Mouse (Mus musculus) erythroblast, embryonic 14.5 days (primary cell): ENCODE data around the gene Sap30l.

Experiments
- GATA1 ChIP-seq: IDR thresholded peaks from 2 replicates; pipeline ENCODE4 v1.6.1; 2012; ENCODE audit warnings: low read length, inconsistent platforms, mixed read lengths
- TAL1 ChIP-seq: IDR thresholded peaks from 3 replicates; pipeline ENCODE4 v1.6.1; 2012; ENCODE audit warnings: low read length, inconsistent platforms, mixed read lengths

DNA sequence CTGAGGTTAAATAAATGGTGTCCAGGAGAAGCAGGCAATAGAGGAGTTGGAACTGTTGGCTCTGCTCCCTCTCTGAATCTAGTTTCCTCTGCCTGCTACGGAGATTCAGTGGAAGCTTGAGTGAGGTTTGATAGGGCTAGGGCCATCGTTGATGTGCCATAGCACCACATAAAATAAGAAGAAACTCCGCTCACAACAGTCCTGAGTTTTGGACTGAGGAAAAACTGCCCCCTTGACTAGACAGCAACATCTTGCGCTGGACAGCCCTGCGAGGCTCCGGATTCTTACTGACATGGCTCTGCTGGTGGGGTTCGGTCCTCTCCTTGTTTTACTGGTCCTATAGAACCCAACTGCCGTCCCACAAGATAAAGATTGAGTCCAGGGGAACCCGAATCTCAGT, 35.0 kb downstream of the Sap30l start:
- TF ChIP-seq GATA1 (no peak), TAL1 (no peak)
